Mouse (Mus musculus) heart, embryonic 12.5 days (tissue): ENCODE measurements around the gene Guca2a. TPM values are rescaled to one million over a fixed set of nuclear protein-coding genes. Genes with fewer than 3 reads are reported as not detected.

Experiments used
- ATAC-seq: fragments of 200-750 bp; cut with Nextera tagmentation; 2 replicates; pipeline ENCODE4 v1.8.0; 2017; ENCODE audit warnings: moderate TSS enrichment, moderate library complexity; ENCODE audit not compliant: insufficient number of reproducible peaks, low FRiP score
- H3K27ac ChIP-seq: fragments of 300-500 bp; sonication (generic); 2 replicates; pipeline ENCODE4 v1.5.1; 2016; ENCODE audit warnings: mild to moderate bottlenecking, moderate library complexity; ENCODE audit not compliant: poor library complexity, severe bottlenecking
- H3K27me3 ChIP-seq: fragments of 300-500 bp; sonication (generic); replicated peaks from 2 replicates; pipeline ENCODE4 v1.6.1; 2016; ENCODE audit warnings: mild to moderate bottlenecking, moderate library complexity
- H3K36me3 ChIP-seq: fragments of 300-500 bp; sonication (generic); 2 replicates; pipeline ENCODE4 v1.6.1; 2016; ENCODE audit warnings: mild to moderate bottlenecking, moderate library complexity
- H3K4me1 ChIP-seq: fragments of 300-500 bp; sonication (generic); replicated peaks from 2 replicates; pipeline ENCODE4 v1.6.1; 2016; ENCODE audit warnings: mild to moderate bottlenecking
- H3K4me2 ChIP-seq: fragments of 300-500 bp; sonication (generic); 2 replicates; pipeline ENCODE4 v1.6.1; 2016; ENCODE audit warnings: mild to moderate bottlenecking, moderate library complexity
- H3K4me3 ChIP-seq: fragments of 300-500 bp; sonication (generic); 2 replicates; pipeline ENCODE4 v1.5.1; 2016; ENCODE audit warnings: mild to moderate bottlenecking
- H3K9ac ChIP-seq: fragments of 300-500 bp; sonication (generic); 2 replicates; pipeline ENCODE4 v1.6.1; 2016; ENCODE audit warnings: mild to moderate bottlenecking, moderate library complexity
- H3K9me3 ChIP-seq: fragments of 300-500 bp; sonication (generic); replicated peaks from 2 replicates; pipeline ENCODE4 v1.6.1; 2016; ENCODE audit warnings: mild to moderate bottlenecking, moderate library complexity
- WGBS: fragments of 180-500 bp; shearing (Covaris S2); methylation state at CpG from one replicate; pipeline ENCODE4 v1.1.7; 2016; 5-methylcytosine and 5-hydroxymethylcytosine counted together
- polyA plus RNA-seq: library from polyadenylated mRNA; unstranded; fragments of >200 nt; fragmentation: Nextera tagmentation; extraction: Ambion mirVana; gene quantifications from 2 replicates; pipeline ENCODE4 v1.2.1, GENCODE M21; 2016

The Guca2a gene
- polyA plus RNA-seq, 1 experiment from 2014 or later = not detected

DNA sequence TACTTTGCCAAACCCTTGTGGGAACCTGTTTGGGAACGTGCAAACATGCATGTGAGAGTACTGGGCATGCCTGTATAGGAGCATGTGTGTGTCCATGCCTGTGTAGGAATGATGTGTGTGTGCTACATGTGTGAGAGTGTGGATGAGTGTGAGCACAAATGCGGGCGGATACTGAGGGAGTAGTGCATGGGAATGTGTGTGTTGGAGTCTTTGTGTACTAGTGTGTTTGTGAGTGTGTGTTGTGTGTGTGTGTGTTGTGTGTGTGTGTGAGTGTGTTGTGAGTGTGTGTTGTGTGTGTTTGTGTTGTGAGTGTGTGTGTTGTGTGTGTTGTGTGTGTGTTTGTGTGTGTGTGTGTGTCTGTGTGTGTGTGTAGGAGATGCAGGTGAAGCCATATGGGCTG is 30.7 kb downstream of the Guca2a start:
- WGBS = 74% methylated on average over 3 of the region's 3 CpGs
- H3K36me3 ChIP-seq = no peaks in the 10 kb centered on the region
- peaks cover 47% of the 10 kb centered on the region for H3K4me1 ChIP-seq
- no peak overlapping the region for H3K27ac ChIP-seq
- H3K9ac ChIP-seq = no peak overlapping the region
- H3K4me3 ChIP-seq = no peak overlapping the region
- H3K9me3 ChIP-seq = no peaks in the 10 kb centered on the region
- H3K4me2 ChIP-seq = no peak overlapping the region
- no peaks in the 10 kb centered on the region for H3K27me3 ChIP-seq
- ATAC-seq = no peak

DNA sequence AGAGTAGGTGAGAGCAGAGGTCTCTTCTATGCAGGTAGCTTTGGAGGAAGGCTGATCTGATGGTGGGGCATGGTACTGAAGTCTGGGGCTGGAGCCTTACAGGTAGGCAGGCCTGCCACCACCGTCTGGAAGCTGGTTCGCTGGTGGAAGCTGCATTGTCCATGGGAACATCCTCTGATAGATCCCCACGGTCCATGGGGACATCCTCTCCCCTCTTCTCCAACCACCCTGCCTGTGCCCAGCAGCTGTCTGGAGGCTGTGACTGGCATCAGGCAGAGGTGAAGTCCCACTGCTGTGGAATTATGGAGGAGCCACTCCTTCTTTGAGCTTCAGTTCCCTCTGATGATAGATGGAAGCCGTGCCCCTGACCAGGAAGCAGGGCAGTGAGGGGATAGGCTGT is 31.1 kb downstream of the Guca2a start:
- Histone ChIP-seq H3K36me3 (no peaks in the 10 kb centered on the region), H3K4me2 (no peak overlapping the region), H3K4me3 (no peak overlapping the region), H3K9me3 (no peaks in the 10 kb centered on the region), H3K9ac (no peak overlapping the region), H3K4me1 (peaks cover 44% of the 10 kb centered on the region), H3K27me3 (no peaks in the 10 kb centered on the region), H3K27ac (no peak overlapping the region)
- no peak for ATAC-seq
- WGBS = 82% methylated on average over 4 of the region's 4 CpGs

DNA sequence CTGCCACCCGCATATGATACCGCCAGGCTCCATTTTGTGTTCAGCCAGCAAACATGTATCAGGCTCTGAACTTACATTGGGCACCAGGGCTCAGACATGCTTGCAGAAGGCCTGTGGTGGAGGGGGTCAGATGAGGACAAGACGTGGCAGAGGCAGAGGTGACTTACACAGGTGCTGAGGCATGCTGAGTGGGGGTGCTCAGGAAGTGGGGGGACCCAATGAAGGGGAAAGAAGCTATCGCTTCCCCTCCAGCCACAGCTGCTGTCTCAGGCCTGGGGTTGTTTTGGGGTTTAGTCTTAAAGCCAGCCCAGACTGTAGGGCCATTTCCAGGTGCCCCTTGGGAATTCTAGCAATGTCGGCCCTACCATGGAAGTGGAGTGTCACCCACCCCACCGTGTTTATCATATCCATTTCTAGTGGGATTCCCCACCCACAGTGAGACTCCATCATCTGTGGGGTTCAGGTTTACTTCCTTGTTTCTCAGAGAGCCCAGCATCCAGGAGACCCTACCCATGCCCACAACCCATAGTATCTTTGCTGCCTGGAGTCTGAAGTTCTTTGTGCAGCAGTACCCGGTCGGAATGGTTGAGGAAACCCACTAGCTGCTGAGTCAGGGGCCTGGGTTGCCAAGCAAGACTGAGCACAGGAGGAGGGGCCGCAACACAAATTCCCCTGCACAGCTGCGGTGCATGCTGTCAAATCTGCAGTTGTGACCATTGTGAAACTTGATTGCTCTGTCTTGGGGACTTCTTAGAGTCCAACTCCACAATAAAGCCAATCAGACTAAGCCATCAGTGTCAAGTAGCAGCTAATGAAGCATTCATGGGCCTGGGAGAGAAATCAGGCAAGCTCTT is 32.1 kb downstream of the Guca2a start:
- Histone ChIP-seq H3K9me3 (no peaks in the 10 kb centered on the region), H3K27ac (no peak overlapping the region), H3K9ac (no peak overlapping the region; the same call in 1 of the 2 replicates), H3K27me3 (no peaks in the 10 kb centered on the region), H3K36me3 (no peaks in the 10 kb centered on the region), H3K4me3 (no peak overlapping the region), H3K4me2 (no peak overlapping the region), H3K4me1 (peaks cover 44% of the 10 kb centered on the region)
- WGBS = 76% methylated on average over 10 of the region's 10 CpGs
- no peak for ATAC-seq

DNA sequence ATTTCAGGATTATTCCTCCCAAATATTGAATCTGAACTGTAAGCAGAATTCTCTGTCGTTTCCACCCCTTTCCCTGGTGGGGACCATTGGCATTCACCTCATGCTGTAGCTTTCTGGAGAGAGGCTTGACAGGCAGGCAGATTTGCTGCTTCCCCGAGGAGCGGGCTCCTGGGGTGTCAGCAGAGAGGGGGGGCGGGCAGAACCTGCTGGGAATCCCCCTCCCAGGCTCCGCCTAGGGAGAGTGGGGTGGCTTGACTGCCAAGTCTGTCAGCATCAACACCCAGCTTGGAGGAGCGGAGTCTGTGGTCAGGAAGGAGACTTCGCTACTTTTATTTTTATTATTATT is 32.7 kb downstream of the Guca2a start:
- H3K9me3 ChIP-seq = no peaks in the 10 kb centered on the region
- no peak overlapping the region for H3K4me2 ChIP-seq
- H3K27me3 ChIP-seq = no peaks in the 10 kb centered on the region
- no peak overlapping the region for H3K9ac ChIP-seq
- ATAC-seq = no peak
- WGBS = 53% methylated on average over 7 of the region's 7 CpGs
- H3K36me3 ChIP-seq = no peaks in the 10 kb centered on the region
- H3K4me1 ChIP-seq = peaks cover 41% of the 10 kb centered on the region
- H3K4me3 ChIP-seq = no peak overlapping the region
- H3K27ac ChIP-seq = no peak overlapping the region

DNA sequence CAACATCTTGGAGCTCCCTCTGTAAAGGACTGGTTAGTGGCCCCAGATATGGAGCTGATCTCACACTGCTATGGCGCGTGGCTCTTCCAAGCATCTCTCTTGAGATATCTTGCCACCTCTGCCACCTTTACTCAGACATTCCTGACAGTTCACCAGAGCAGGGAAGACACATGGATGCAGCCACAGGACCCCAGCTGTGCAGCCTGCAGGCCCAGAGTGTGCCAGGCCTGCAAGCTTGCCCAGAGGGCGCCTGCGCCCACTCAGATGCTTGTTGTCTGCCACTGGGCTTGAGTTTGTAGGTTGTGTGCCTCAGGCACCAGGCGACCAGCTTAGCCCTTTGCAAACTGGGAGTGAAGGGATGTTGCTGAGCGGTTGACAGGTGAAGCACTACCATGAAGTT is 33.2 kb downstream of the Guca2a start:
- Histone ChIP-seq H3K4me3 (no peak overlapping the region), H3K27me3 (no peaks in the 10 kb centered on the region), H3K36me3 (no peaks in the 10 kb centered on the region), H3K4me2 (no peak overlapping the region), H3K27ac (no peak overlapping the region), H3K4me1 (peaks cover 38% of the 10 kb centered on the region), H3K9ac (no peak overlapping the region), H3K9me3 (no peaks in the 10 kb centered on the region)
- no peak for ATAC-seq
- 74% methylated on average over 6 of the region's 6 CpGs for WGBS

DNA sequence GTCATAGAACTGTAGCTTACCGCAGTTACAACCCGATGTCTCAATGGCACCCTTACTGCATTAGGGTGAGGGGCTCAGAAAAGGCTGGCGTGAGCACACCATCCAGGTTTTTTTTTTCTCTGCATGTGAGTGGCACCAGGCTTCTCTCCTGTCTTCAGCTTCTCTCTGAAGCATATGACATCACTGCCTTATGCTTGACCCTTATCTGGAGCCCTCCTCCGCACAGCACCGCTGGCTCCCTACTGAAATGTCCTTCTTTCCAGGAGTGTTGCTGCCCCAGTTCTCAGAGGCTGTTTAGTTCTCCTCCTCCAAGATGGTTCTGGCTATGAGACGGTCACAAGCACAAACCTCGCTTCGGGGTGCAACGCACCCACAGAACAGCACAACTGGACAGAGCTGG is 33.7 kb downstream of the Guca2a start:
- H3K4me3 ChIP-seq = no peak overlapping the region
- H3K4me2 ChIP-seq = no peak overlapping the region
- ATAC-seq = no peak
- no peak overlapping the region for H3K27ac ChIP-seq
- no peaks in the 10 kb centered on the region for H3K36me3 ChIP-seq
- H3K27me3 ChIP-seq = no peaks in the 10 kb centered on the region
- 64% methylated on average over 9 of the region's 9 CpGs for WGBS
- peaks cover 34% of the 10 kb centered on the region for H3K4me1 ChIP-seq
- no peaks in the 10 kb centered on the region for H3K9me3 ChIP-seq
- H3K9ac ChIP-seq = no peak overlapping the region

DNA sequence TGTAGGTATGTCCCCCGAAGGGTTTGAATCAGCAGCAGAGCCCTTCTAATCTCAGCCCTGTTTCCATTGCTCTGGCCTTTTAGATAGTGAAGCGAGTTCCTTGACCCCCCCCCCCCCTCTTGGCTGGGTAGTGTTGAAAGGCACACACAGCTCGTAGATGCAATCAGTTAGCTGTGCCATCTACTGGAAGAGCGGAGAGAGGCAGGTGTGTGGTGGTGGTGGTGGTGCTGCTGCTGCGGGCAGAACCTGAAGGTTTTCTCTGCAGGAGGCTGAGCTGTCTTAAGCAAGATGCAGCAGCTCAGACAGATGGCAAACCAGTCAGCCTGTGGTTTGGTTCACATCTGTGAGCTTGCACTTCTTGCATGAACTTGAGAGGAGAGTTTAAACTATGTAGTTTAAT is 35.2 kb downstream of the Guca2a start:
- 15% methylated on average over 5 of the region's 5 CpGs for WGBS
- H3K9me3 ChIP-seq = no peaks in the 10 kb centered on the region
- no peak overlapping the region for H3K4me3 ChIP-seq
- no peak overlapping the region for H3K27ac ChIP-seq
- H3K4me2 ChIP-seq = no peak overlapping the region
- no peak for ATAC-seq
- peaks cover 32% of the 10 kb centered on the region for H3K4me1 ChIP-seq
- no peak overlapping the region for H3K9ac ChIP-seq
- no peaks in the 10 kb centered on the region for H3K36me3 ChIP-seq
- H3K27me3 ChIP-seq = no peaks in the 10 kb centered on the region

DNA sequence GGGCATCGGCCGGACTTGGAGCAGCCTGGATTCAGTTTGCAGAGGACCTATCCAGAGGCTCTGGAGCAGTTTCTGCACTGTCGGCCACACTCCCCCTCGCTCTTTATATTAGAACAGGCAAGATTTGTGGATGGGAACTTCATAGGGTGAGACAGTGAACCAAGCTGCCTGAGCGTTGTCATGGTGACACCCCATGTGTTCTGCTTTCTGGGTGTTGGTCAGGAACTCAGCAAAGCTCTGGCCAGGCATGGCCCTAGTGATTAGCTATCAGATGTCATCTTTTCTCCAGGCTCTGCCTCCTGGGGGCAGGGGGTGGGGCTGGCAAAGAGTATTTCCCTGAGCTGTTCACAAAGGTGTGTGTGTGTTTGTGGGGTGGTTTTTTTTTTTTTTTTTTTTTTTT is 45.1 kb downstream of the Guca2a start:
- Histone ChIP-seq H3K27ac (no peak overlapping the region), H3K9me3 (peaks cover 3% of the 10 kb centered on the region; the same call in 1 of the 2 replicates), H3K4me1 (peaks cover 9% of the 10 kb centered on the region; the same call in 1 of the 2 replicates), H3K36me3 (no peaks in the 10 kb centered on the region), H3K4me3 (no peak overlapping the region), H3K27me3 (no peaks in the 10 kb centered on the region), H3K4me2 (no peak overlapping the region), H3K9ac (no peak overlapping the region)
- WGBS = 53% methylated on average over 5 of the region's 5 CpGs
- ATAC-seq = no peak

DNA sequence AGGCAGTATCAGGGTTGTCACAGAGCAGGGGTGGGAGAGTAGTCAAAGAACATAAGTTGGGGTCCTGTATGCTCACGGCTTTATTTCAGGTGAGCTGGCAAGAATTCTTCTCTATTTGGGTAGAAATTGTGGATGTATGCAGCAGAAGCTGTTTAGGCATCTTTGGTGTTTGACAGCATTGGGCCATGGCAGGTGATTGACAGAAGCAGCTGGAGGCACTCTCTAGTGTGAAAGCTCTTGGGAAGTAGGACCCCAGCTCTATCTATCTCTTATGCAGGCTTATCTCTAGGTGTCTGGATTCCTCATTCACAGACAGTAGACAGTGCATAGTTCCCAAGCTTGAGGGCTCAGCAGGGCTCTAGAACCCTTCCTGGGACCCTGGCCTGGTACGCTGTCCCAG is 48.2 kb downstream of the Guca2a start:
- Histone ChIP-seq H3K9ac (no peak overlapping the region), H3K27me3 (no peaks in the 10 kb centered on the region), H3K9me3 (no peaks in the 10 kb centered on the region), H3K4me3 (no peak overlapping the region), H3K27ac (no peak overlapping the region), H3K4me1 (peaks cover 9% of the 10 kb centered on the region; the same call in 1 of the 2 replicates), H3K4me2 (no peak overlapping the region), H3K36me3 (no peaks in the 10 kb centered on the region)
- ATAC-seq = no peak
- 80% methylated on average over 2 of the region's 2 CpGs for WGBS

Other genes starting within 250 kb of the Guca2a start
- gene Ccdc30, start 222.2 kb upstream of the Guca2a start, polyA plus RNA-seq = 3.3 and 4.1 TPM in 2 replicates
- 26.3 and 27.6 TPM in 2 replicates for gene Ppcs, start 215.3 kb upstream of the Guca2a start, polyA plus RNA-seq
- gene Zmynd12, start 214.9 kb upstream of the Guca2a start, polyA plus RNA-seq = 0.23 TPM in 1 of 2 replicates, not detected in the other
- gene Rimkla, start 145.1 kb upstream of the Guca2a start, polyA plus RNA-seq = 6.1 and 6.5 TPM in 2 replicates
- 28.4 and 29.9 TPM in 2 replicates for gene Foxj3, start 100.7 kb upstream of the Guca2a start, polyA plus RNA-seq
- 4.5 and 5.1 TPM in 2 replicates for gene Frg2f1, start 98.2 kb upstream of the Guca2a start, polyA plus RNA-seq
- not detected in 2 replicates for gene Guca2b, start 21.2 kb downstream of the Guca2a start, polyA plus RNA-seq
- gene Hivep3, start 96.1 kb downstream of the Guca2a start, polyA plus RNA-seq = 5.8 and 6.1 TPM in 2 replicates